Comparison of ENCODE assay signal across 17 mouse cellular contexts in genomic region chr1:42475629-42476028, GRCm38 (mm10).
"Had no signal": no experiment of that assay in that cellular context is flagged by ENCODE, and none has a peak within 500 bp of the region (broad histone marks: within the 10 kb centered on the region; RNA-seq: fewer than 3 reads in every experiment).

No protein-coding gene starts in this region.

- H3K36me3 ChIP-seq: lung, embryonic 15.5 days; midbrain, embryonic 12.5 days; neural tube, embryonic 12.5 days; stomach, embryonic 15.5 days had no signal

- H3K4me1 ChIP-seq: megakaryocyte, embryonic 14.5 days; stomach, embryonic 15.5 days had no signal

- DNase-seq: lung, adult 2 months; lung, postnatal 14 days; lung, postnatal 36 days; midbrain, embryonic 14.5 days; right cerebral cortex, postnatal 14 days; thymus, adult 2 months; thymus, postnatal 25 days; thymus, postnatal 4 days had no signal

- H3K27me3 ChIP-seq: lung, embryonic 15.5 days; megakaryocyte, embryonic 14.5 days; midbrain, embryonic 12.5 days; neural tube, embryonic 12.5 days; stomach, embryonic 15.5 days had no signal

- H3K9ac ChIP-seq: liver, embryonic 14.5 days; lung, embryonic 15.5 days; midbrain, embryonic 12.5 days; neural tube, embryonic 12.5 days; stomach, embryonic 15.5 days had no signal

- H3K4me2 ChIP-seq: lung, embryonic 15.5 days; midbrain, embryonic 12.5 days; neural tube, embryonic 12.5 days; stomach, embryonic 15.5 days had no signal

- H3K9me3 ChIP-seq: lung, embryonic 15.5 days; midbrain, embryonic 12.5 days; neural tube, embryonic 12.5 days; stomach, embryonic 15.5 days had no signal

- ATAC-seq: lung, postnatal 0 days had no signal

- H3K27ac ChIP-seq: liver, embryonic 14.5 days; lung, embryonic 15.5 days; macrophage; midbrain, embryonic 12.5 days; neural tube, embryonic 12.5 days; stomach, embryonic 15.5 days; stomach, postnatal 0 days had no signal

- H3K4me3 ChIP-seq: lung, embryonic 15.5 days; megakaryocyte, embryonic 14.5 days; midbrain, embryonic 12.5 days; neural tube, embryonic 12.5 days; stomach, embryonic 15.5 days had no signal
